Mouse (Mus musculus) adrenal gland, adult 2 months (tissue): Measurements from ENCODE around the gene Gm11032. TPM values are rescaled to one million over a fixed set of nuclear protein-coding genes. Genes with fewer than 3 reads are reported as not detected.
A peak's percentile ranks its signal among the peaks of the same experiment; 100 is the strongest.
"Not testable (repeated sequence)": the region's sequence is repeated elsewhere in the genome, so short reads cannot be mapped to it uniquely, and the experiment has no call there.

ENCODE experiments used
- DNase-seq: peaks from one replicate; pipeline ENCODE4 v3.0.0; 2021
- polyA plus RNA-seq: library from polyadenylated mRNA; depleted of rRNA; stranded (reverse); fragments of >200 nt; gene quantifications from 2 replicates; pipeline ENCODE4 v1.2.3, GENCODE M21; 2012; rRNA removed
- total RNA-seq, 2 experiments: library from RNA; stranded (reverse); gene quantifications; 2 replicates each; pipeline ENCODE4 v1.2.3; 2021

Gm11032 gene
- total and polyA plus RNA-seq, 3 experiments, result not detected

DNA sequence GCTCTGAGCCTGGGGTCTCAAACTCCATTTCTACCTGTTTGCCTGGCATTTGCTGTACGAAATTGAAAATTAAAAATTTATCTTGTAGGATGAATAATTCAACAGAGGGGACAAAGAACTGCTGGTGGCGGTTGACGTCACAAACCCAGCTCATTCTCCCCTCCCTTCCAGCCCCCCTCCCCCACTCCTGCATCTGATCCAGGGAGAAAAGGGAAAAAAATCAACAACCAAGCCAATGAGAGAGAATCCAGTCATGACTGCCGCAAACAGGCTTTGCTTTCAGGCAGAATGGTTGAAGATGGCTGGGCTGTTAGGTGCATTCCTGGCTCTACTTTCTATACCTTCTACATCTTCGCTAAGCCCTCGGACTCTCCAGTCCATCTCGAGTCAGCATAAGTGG lies 6.1 kb downstream of the Gm11032 start:
- DNase-seq, result no peak

- no peak for DNase-seq
Measured at GRCm38 (mm10) chr11:4627636-4628035, 7.8 kb downstream of the Gm11032 start.

GRCm38 (mm10) chr11:4629861-4630280 lies 10.0 kb downstream of the Gm11032 start:
- no peak for DNase-seq

DNA sequence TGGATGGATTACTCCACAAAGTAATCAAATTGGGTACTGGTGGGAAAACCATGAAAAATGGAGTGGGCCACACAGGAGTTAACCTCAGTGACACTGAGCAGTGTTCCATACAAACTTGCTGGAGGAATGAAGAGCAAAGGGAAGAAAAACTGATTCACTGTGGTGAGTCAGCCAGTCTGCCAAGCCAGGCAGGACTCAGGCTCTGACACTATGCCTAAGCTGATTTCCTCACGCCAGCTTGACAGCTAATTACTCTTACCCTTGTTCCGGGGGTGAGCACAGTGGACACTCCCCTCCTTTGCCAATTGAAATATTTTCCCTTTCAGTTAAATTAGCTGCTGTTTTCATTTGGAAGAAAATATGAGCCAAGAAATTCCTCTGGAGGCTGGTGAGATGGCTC lies 13.6 kb downstream of the Gm11032 start:
- DNase-seq, result peak; percentile 76

- DNase-seq, result no peak
Measured at GRCm38 (mm10) chr11:4634395-4634794, 14.5 kb downstream of the Gm11032 start.

DNA sequence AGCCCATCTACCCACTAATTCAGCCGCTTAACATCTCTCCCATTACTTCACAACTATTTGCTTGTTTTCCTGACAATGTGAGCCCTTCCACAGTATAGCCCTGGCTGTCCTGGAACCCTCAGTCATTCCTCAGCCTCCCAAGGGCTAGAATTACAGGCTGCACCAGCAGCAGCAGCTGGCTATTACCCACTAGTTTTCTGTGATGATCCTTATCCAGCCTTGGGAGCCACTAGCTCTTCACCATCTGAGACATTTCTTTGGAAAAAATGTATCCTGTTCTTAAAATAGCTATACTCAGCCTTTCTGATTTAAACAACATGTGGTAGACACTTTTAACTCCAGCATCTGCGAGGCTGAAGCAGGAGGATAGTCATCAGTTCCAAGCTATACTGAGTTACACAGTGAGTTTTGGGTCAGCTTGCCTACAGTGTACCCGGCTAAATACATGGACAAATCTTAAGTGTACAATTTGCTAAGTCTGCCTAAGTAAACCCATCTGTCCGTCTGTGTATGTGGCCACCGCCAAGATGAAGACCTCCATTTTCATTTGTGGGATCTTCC lies 17.0 kb downstream of the Gm11032 start:
- no peak for DNase-seq

DNA sequence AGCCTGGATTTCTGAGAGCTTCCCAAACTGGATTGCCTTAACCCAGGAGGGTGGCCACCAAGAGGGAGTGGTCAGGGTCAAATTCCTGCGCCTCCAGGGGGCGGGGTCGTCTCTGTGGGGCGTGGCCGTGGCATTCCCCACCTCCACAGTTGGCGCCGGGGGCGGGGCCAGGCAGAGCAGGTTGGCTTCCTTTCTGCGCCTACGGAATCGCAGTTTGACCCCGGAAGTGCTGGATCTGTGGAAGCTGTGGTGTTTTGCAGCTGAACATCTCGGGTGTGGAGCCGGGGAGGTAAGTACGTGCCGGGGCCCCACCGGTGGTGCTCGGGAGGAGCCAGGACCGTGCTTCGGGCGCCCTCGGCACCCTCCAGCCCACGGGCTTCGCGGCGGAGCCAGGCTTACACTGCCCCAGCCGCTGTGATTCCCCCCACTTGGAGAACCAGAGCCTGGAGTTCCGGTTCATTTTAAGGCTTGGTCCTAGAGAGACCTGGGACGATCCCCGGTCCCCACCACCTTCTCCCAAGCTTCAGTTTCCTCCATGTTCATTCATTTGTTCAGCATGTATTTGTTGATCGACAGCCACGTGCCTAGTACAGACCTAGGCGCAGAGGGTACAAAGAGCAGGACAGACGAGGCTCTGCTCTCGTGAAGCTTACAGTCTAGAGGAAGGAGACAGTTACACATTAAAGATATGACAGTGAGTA lies 17.8 kb downstream of the Gm11032 start, which contains the start of gene Ascc2:
TSS of gene Ascc2 (plus strand) at position 214 of the 701 bp plus-strand sequence.
- peak; percentile 99 for DNase-seq

DNA sequence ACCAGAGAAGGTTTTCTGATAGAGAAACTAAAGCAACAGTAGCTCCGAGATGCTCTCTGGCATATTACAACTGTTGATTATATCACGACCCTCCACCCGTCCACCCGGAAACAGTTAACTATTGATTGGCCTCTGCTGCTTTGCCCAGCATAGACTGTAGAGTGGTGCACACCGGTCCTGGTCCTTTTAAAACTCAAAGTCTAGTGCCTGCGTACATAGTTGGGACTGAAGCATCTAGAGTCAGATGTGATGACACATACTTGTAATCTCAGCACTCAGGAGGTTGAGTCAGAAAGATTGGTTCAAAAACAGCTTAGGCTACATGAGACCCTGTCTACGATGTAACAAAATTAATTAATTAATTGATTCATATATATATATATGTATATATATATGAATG lies 18.4 kb downstream of the Gm11032 start:
- no peak for DNase-seq

GRCm38 (mm10) chr11:4641185-4641584 lies 21.3 kb downstream of the Gm11032 start:
- DNase-seq, result no peak

DNA sequence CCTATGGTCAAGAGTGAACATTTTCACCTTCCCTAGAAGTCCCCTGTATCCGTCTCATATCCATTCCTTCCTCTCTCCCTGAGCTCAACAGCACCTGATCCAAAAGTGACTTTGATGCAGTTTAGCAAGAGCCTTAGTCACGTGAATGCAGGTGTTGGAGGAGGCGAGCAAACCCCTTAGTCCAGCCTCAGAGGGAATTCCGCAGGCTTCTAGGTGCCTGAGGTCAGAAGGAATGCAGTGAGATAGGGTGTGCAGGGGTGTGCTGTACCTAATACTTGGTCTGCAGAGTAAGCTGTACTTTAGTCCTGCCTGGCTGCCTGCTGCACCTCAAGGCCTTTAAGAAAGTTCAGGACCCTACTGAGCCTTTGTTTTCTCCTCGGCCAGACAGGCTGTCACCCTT lies 23.9 kb downstream of the Gm11032 start:
- DNase-seq, result no peak

DNA sequence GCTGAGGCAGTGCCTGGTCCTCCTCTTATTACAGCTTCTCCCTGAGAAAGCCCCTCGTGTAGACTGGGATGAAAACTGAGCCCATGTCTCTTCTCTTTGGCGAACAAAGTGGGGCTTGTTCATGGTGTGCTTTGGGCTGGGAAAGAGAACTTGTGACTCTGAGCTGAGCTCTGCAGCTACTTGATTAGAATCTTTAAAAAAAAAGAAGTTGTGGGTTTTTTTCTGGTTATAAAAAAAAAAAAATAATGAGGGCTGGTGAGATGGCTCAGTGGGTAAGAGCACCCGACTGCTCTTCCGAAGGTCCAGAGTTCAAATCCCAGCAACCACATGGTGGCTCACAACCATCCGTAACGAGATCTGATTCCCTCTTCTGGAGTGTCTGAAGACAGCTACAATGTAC lies 25.3 kb downstream of the Gm11032 start:
- DNase-seq, result not testable (repeated sequence)

DNA sequence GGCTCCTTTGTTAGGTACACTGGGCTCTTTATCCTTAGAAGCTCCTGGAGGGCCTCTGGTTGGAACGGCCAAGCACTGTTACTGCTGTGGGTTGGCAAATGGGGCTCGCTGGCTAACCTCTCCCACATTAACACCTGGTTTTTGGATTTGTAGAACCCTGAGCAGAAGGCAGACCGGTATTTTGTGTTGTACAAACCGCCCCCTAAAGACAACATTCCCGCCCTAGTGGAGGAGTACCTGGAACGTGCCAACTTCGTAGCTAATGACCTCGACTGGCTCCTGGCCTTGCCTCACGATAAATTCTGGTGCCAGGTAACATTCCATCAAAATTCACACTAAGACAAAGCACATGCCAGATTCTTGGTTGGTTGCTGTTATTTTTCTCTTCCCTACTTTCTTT lies 26.5 kb downstream of the Gm11032 start:
- DNase-seq, result no peak

GRCm38 (mm10) chr11:4659818-4660217 lies 40.0 kb downstream of the Gm11032 start:
- no peak for DNase-seq

GRCm38 (mm10) chr11:4660309-4661025 lies 40.6 kb downstream of the Gm11032 start:
- no peak for DNase-seq

DNA sequence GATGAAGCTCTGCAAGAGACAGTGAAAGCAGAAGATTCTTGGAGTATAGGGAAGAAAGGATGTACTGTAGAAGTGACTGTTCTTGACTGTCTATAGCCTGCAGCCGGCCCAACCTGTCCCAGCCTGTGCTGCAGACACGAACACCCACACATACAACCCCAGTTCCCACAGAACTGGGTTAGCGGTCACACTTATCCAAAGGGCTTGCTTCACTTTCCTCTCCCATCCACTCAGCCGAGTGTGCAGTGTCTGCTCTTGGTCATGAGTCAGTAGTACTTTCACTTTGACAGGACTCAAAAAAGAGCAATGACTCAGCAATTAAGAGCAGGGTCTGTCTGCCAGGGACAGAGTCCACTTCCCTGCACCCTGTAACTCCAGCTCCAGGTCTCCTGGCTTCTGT lies 41.5 kb downstream of the Gm11032 start:
- DNase-seq, result peak; percentile 63

DNA sequence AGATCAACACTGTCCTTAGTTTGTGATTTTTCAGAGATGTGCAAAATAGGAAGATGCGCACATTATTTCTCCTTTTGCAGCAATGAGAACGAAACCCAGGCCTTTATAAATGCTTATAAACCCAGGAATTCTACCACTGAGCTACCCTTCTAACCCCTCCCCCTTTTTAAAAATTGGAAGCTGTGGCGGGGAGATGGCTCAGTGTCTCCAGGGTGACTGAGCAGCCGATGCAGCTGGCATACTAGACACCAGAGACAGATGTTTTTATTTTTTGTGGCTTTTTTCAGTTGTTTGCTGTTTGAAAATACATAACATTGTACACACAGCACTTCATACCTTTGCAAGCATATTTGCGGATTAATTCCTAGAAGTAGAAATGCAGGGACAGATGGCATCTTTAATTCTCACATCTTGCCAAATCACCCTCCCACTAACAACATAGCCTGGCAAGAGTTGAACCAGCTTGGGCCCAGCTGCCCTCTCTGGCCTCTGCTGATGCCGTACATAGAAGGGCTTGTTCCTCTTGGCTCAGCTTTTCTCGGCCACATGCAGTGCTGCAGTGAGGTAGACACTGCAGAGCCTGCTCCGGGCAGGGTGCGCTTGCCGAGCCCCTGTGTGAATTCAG lies 42.1 kb downstream of the Gm11032 start:
- DNase-seq, result no peak

- DNase-seq, result no peak
Measured at GRCm38 (mm10) chr11:4662496-4662878, 42.6 kb downstream of the Gm11032 start.

Other genes starting within 250 kb of the Gm11032 start
- gene Hormad2, start 179.0 kb upstream of the Gm11032 start, total RNA-seq, result 1 to 10 TPM in 1 of 2 experiments, under 1 TPM in 1; 0.43 to 1.2 TPM
- gene Hormad2, start 179.0 kb upstream of the Gm11032 start, polyA plus RNA-seq, result 0.08 TPM in 1 of 2 replicates, not detected in the other
- 10 to 100 TPM; 55.5 to 56.6 TPM for gene Mtmr3, start 25.2 kb upstream of the Gm11032 start, total RNA-seq
- 23.0 and 31.6 TPM in 2 replicates for gene Mtmr3, start 25.2 kb upstream of the Gm11032 start, polyA plus RNA-seq
- 10 to 100 TPM; 46.3 to 51.5 TPM for gene Ascc2, start 17.7 kb downstream of the Gm11032 start, total RNA-seq
- gene Ascc2, start 17.7 kb downstream of the Gm11032 start, polyA plus RNA-seq, result 10.7 and 12.8 TPM in 2 replicates
- 1,000 to 10,000 TPM in 1 of 2 experiments, 100 to 1,000 TPM in 1; 942 to 1,033 TPM for gene Uqcr10, start 84.3 kb downstream of the Gm11032 start, total RNA-seq
- gene Uqcr10, start 84.3 kb downstream of the Gm11032 start, polyA plus RNA-seq, result 916 and 1,226 TPM in 2 replicates
- gene Zmat5, start 84.6 kb downstream of the Gm11032 start, total RNA-seq, result 10 to 100 TPM; 45.6 to 60.6 TPM
- gene Zmat5, start 84.6 kb downstream of the Gm11032 start, polyA plus RNA-seq, result 52.9 and 67.8 TPM in 2 replicates
- under 1 TPM in 1 of 2 experiments, not detected in 1; 0.24 TPM for gene Cabp7, start 126.7 kb downstream of the Gm11032 start, total RNA-seq
- gene Cabp7, start 126.7 kb downstream of the Gm11032 start, polyA plus RNA-seq, result 0.08 and 0.28 TPM in 2 replicates
- gene Nf2, start 229.5 kb downstream of the Gm11032 start, total RNA-seq, result 100 to 1,000 TPM in 1 of 2 experiments, 10 to 100 TPM in 1; 87.8 to 130 TPM
- gene Nf2, start 229.5 kb downstream of the Gm11032 start, polyA plus RNA-seq, result 72.5 and 94.6 TPM in 2 replicates